Mouse (Mus musculus): ENCODE data around the gene Ntm. TPM values are rescaled to one million over a fixed set of nuclear protein-coding genes. Genes with fewer than 3 reads are reported as not detected.

The Ntm gene
- polyA plus RNA-seq, 1 experiment: 1.3 TPM

- WGBS: 15% methylated on average over 3 of the region's 3 CpGs
- no peak overlapping the region for H3K27ac ChIP-seq (ENCODE audit: control insufficient read depth, insufficient read depth, low read depth, low read length, poor library complexity)
- TF ChIP-seq POLR2A (IDR thresholded peaks at IDR 0.05; ENCODE audit: borderline replicate concordance, control insufficient read depth, low read depth, low read length): no peak
- TF ChIP-seq CTCF (IDR thresholded peaks at IDR 0.05; ENCODE audit: control insufficient read depth, insufficient read depth, low read length): peak; percentile 61
These were observed 301.3 kb downstream of the Ntm start for GRCm38 (mm10) chr9:29661468-29662145.

GRCm38 (mm10) chr9:29660059-29660613 is 302.8 kb downstream of the Ntm start:
- no peak overlapping the region for H3K27ac ChIP-seq (ENCODE audit: control insufficient read depth, insufficient read depth, low read depth, low read length, poor library complexity)
- 62% methylated on average over 3 of the region's 3 CpGs for WGBS
- no peak overlapping the region for H3K4me3 ChIP-seq (replicated peaks; ENCODE audit: control insufficient read depth, low read depth, low read length)
- no peaks in the 10 kb centered on the region for H3K4me1 ChIP-seq (ENCODE audit: control insufficient read depth, insufficient read depth, low read length)
- TF ChIP-seq CTCF (IDR thresholded peaks at IDR 0.05; ENCODE audit: control insufficient read depth, insufficient read depth, low read length) (no peak), POLR2A (IDR thresholded peaks at IDR 0.05; ENCODE audit: borderline replicate concordance, control insufficient read depth, low read depth, low read length) (no peak)

More at GRCm38 (mm10) chr9:29661468-29662145, 301.3 kb downstream of the Ntm start:
- H3K4me3 ChIP-seq (replicated peaks; ENCODE audit: control insufficient read depth, low read depth, low read length): no peak overlapping the region
- H3K4me1 ChIP-seq (ENCODE audit: control insufficient read depth, insufficient read depth, low read length): no peaks in the 10 kb centered on the region

GRCm38 (mm10) chr9:29657761-29658465 is 305.0 kb downstream of the Ntm start:
- TF ChIP-seq POLR2A (IDR thresholded peaks at IDR 0.05; ENCODE audit: borderline replicate concordance, control insufficient read depth, low read depth, low read length) (no peak), CTCF (IDR thresholded peaks at IDR 0.05; ENCODE audit: control insufficient read depth, insufficient read depth, low read length) (no peak)
- 81% methylated on average over 7 of the region's 7 CpGs for WGBS
- H3K27ac ChIP-seq (ENCODE audit: control insufficient read depth, insufficient read depth, low read depth, low read length, poor library complexity): no peak overlapping the region
- no peaks in the 10 kb centered on the region for H3K4me1 ChIP-seq (ENCODE audit: control insufficient read depth, insufficient read depth, low read length)
- H3K4me3 ChIP-seq (replicated peaks; ENCODE audit: control insufficient read depth, low read depth, low read length): no peak overlapping the region

- Histone ChIP-seq H3K27ac (ENCODE audit: control insufficient read depth, insufficient read depth, low read depth, low read length, poor library complexity) (no peak overlapping the region), H3K4me1 (ENCODE audit: control insufficient read depth, insufficient read depth, low read length) (no peaks in the 10 kb centered on the region), H3K4me3 (replicated peaks; ENCODE audit: control insufficient read depth, low read depth, low read length) (no peak overlapping the region)
- 11% methylated on average over 6 of the region's 6 CpGs for whole genome bisulfite sequencing
- TF ChIP-seq CTCF (IDR thresholded peaks at IDR 0.05; ENCODE audit: control insufficient read depth, insufficient read depth, low read length): peak; percentile 74
- TF ChIP-seq POLR2A (IDR thresholded peaks at IDR 0.05; ENCODE audit: borderline replicate concordance, control insufficient read depth, low read depth, low read length): no peak
These were observed 308.1 kb downstream of the Ntm start for GRCm38 (mm10) chr9:29654885-29655284.

GRCm38 (mm10) chr9:29653678-29654235 is 309.2 kb downstream of the Ntm start:
- Histone ChIP-seq H3K27ac (ENCODE audit: control insufficient read depth, insufficient read depth, low read depth, low read length, poor library complexity) (no peak overlapping the region), H3K4me3 (replicated peaks; ENCODE audit: control insufficient read depth, low read depth, low read length) (no peak overlapping the region), H3K4me1 (ENCODE audit: control insufficient read depth, insufficient read depth, low read length) (no peaks in the 10 kb centered on the region; the same call in 1 of the 2 replicates)
- 69% methylated on average over 14 of the region's 14 CpGs for WGBS
- no peak for TF ChIP-seq CTCF (IDR thresholded peaks at IDR 0.05; ENCODE audit: control insufficient read depth, insufficient read depth, low read length)
- TF ChIP-seq POLR2A (IDR thresholded peaks at IDR 0.05; ENCODE audit: borderline replicate concordance, control insufficient read depth, low read depth, low read length): no peak

GRCm38 (mm10) chr9:29652854-29653253 is 310.1 kb downstream of the Ntm start:
- no peaks in the 10 kb centered on the region; the same call in 1 of the 2 replicates for H3K4me1 ChIP-seq (ENCODE audit: control insufficient read depth, insufficient read depth, low read length)
- no peak for TF ChIP-seq POLR2A (IDR thresholded peaks at IDR 0.05; ENCODE audit: borderline replicate concordance, control insufficient read depth, low read depth, low read length)
- TF ChIP-seq CTCF (IDR thresholded peaks at IDR 0.05; ENCODE audit: control insufficient read depth, insufficient read depth, low read length): no peak
- WGBS: 79% methylated on average over 7 of the region's 7 CpGs
- H3K4me3 ChIP-seq (replicated peaks; ENCODE audit: control insufficient read depth, low read depth, low read length): no peak overlapping the region
- H3K27ac ChIP-seq (ENCODE audit: control insufficient read depth, insufficient read depth, low read depth, low read length, poor library complexity): no peak overlapping the region

GRCm38 (mm10) chr9:29651856-29652255 is 311.1 kb downstream of the Ntm start:
- Histone ChIP-seq H3K4me3 (replicated peaks; ENCODE audit: control insufficient read depth, low read depth, low read length) (no peak overlapping the region), H3K4me1 (ENCODE audit: control insufficient read depth, insufficient read depth, low read length) (peaks cover 3% of the 10 kb centered on the region; the same call in 1 of the 2 replicates), H3K27ac (ENCODE audit: control insufficient read depth, insufficient read depth, low read depth, low read length, poor library complexity) (no peak overlapping the region)
- WGBS: 73% methylated on average over 5 of the region's 5 CpGs
- TF ChIP-seq CTCF (IDR thresholded peaks at IDR 0.05; ENCODE audit: control insufficient read depth, insufficient read depth, low read length): no peak
- no peak for TF ChIP-seq POLR2A (IDR thresholded peaks at IDR 0.05; ENCODE audit: borderline replicate concordance, control insufficient read depth, low read depth, low read length)

- H3K4me1 ChIP-seq (ENCODE audit: control insufficient read depth, insufficient read depth, low read length): peaks cover 3% of the 10 kb centered on the region; the same call in 1 of the 2 replicates
- H3K27ac ChIP-seq (ENCODE audit: control insufficient read depth, insufficient read depth, low read depth, low read length, poor library complexity): no peak overlapping the region
- WGBS: 72% methylated on average over 4 of the region's 4 CpGs
- H3K4me3 ChIP-seq (replicated peaks; ENCODE audit: control insufficient read depth, low read depth, low read length): no peak overlapping the region
- TF ChIP-seq POLR2A (IDR thresholded peaks at IDR 0.05; ENCODE audit: borderline replicate concordance, control insufficient read depth, low read depth, low read length): no peak
- TF ChIP-seq CTCF (IDR thresholded peaks at IDR 0.05; ENCODE audit: control insufficient read depth, insufficient read depth, low read length): no peak
These were observed 311.7 kb downstream of the Ntm start for GRCm38 (mm10) chr9:29651226-29651625.

Measured in bone marrow, adult 2 months (tissue).